Mouse (Mus musculus) forebrain, embryonic 11.5 days (tissue): ENCODE measurements around the gene Dpep3. TPM values are rescaled to one million over a fixed set of nuclear protein-coding genes. Genes with fewer than 3 reads are reported as not detected.

ENCODE experiments used
- ATAC-seq: fragments of 200-750 bp; cut with Nextera tagmentation; replicated peaks from 2 replicates; pipeline ENCODE4 v1.8.0; 2017; ENCODE audit warnings: moderate TSS enrichment; ENCODE audit not compliant: low FRiP score
- DNase-seq: peaks from one replicate; pipeline ENCODE4 v3.0.0-alpha.2; 2017; ENCODE audit warnings: low spot score
- H3K27ac ChIP-seq: fragments of 300-500 bp; sonication (generic); 2 replicates; pipeline ENCODE4 v1.5.1; 2014; ENCODE audit warnings: low read depth, low read length
- H3K27me3 ChIP-seq: fragments of 300-500 bp; sonication (generic); 2 replicates; pipeline ENCODE4 v1.6.1; 2014; ENCODE audit warnings: mild to moderate bottlenecking, low read length, mixed read lengths; ENCODE audit not compliant: control insufficient read depth, insufficient read depth
- H3K36me3 ChIP-seq: fragments of 300-500 bp; sonication (generic); 2 replicates; pipeline ENCODE4 v1.6.1; 2014; ENCODE audit warnings: mild to moderate bottlenecking, low read length, moderate library complexity, mixed read lengths; ENCODE audit not compliant: control insufficient read depth, insufficient read depth
- H3K4me1 ChIP-seq: fragments of 300-500 bp; sonication (generic); replicated peaks from 2 replicates; pipeline ENCODE4 v1.6.1; 2014; ENCODE audit warnings: low read length, mixed read lengths; ENCODE audit not compliant: control insufficient read depth, insufficient read depth
- H3K4me2 ChIP-seq: fragments of 300-500 bp; sonication (generic); 2 replicates; pipeline ENCODE4 v1.6.1; 2014; ENCODE audit warnings: low read depth, mild to moderate bottlenecking, low read length, moderate library complexity, mixed read lengths; ENCODE audit not compliant: severe bottlenecking
- H3K4me3 ChIP-seq: fragments of 300-500 bp; sonication (generic); 2 replicates; pipeline ENCODE4 v1.5.1; 2014; ENCODE audit warnings: low read depth, low read length
- H3K9ac ChIP-seq: fragments of 300-500 bp; sonication (generic); 2 replicates; pipeline ENCODE4 v1.6.1; 2014; ENCODE audit warnings: low read length
- H3K9me3 ChIP-seq: fragments of 300-500 bp; sonication (generic); 2 replicates; pipeline ENCODE4 v1.6.1; 2016; ENCODE audit warnings: low read length, mixed read lengths; ENCODE audit not compliant: control insufficient read depth
- WGBS: fragments of 180-500 bp; shearing (Covaris S2); extraction: QIAGEN DNeasy Blood & Tissue Kit; methylation state at CpG from one replicate; pipeline ENCODE4 v1.1.7; 2014; 5-methylcytosine and 5-hydroxymethylcytosine counted together
- polyA plus RNA-seq: library from polyadenylated mRNA; unstranded; fragments of >200 nt; fragmentation: Nextera tagmentation; extraction: Ambion mirVana; gene quantifications from 2 replicates; pipeline ENCODE4 v1.2.1, GENCODE M21; 2014

Gene Dpep3
- polyA plus RNA-seq, 1 experiment from 2014 or later: not detected

DNA sequence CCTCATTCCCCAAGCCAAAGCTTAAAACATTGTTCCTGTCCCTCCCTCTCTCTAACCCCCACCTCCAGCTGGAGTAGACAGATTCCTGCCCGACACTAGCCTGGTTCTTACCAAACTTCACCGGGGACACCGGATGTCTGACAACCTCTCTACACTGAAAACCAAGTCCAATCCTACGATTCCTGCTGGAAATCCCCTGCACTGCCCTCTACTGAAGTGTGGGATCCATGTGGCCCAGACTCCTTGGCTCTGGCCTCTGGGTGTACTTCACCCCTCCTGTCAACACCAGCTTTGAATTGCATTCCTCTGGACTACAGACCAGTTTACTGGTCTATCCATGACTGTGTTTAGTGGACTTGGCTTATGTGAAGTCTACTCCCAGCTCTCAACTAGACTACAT, 22.7 kb downstream of the Dpep3 start:
- Histone ChIP-seq H3K9me3 (no peaks in the 10 kb centered on the region), H3K4me2 (no peak overlapping the region), H3K36me3 (no peaks in the 10 kb centered on the region), H3K27ac (no peak overlapping the region), H3K4me1 (no peaks in the 10 kb centered on the region), H3K4me3 (no peak overlapping the region), H3K27me3 (no peaks in the 10 kb centered on the region), H3K9ac (no peak overlapping the region)
- ATAC-seq (no peak), DNase-seq (no peak)
- 91% methylated on average over 4 of the region's 4 CpGs for WGBS

DNA sequence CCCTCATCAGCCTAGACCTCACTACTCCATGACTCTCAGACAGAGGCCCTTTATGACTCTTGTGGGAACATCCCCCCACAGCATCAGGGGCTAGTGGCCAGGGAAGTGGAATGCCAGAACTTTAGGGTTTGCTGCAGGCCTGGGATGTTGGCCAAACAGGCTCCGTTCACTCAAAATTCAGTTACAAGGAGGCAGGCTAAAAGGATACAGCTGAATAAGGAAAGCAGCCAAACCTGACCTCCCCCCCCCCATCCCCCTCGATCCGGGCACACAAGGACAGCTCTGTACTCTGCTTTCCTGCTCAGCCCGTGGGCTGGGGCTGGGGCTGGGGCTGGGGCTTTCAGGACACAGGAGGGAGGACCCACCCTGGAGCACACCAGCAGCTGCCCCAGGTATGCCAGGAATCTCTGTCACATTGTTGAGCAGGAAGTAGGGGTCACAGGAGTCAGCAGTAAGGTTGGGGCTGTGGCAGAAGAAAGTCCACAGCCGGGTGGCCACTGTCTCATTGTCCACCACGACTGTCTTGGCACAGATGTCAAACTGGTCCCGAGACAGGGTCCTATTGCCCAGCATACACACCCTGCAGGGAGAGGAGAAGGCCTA, 28.1 kb downstream of the Dpep3 start:
- Histone ChIP-seq H3K36me3 (no peaks in the 10 kb centered on the region), H3K4me2 (no peak overlapping the region), H3K4me1 (no peaks in the 10 kb centered on the region), H3K9me3 (no peaks in the 10 kb centered on the region), H3K4me3 (no peak overlapping the region), H3K27ac (no peak overlapping the region), H3K27me3 (no peaks in the 10 kb centered on the region), H3K9ac (no peak overlapping the region)
- DNase-seq (no peak), ATAC-seq (no peak)
- 69% methylated on average over 7 of the region's 7 CpGs for WGBS

DNA sequence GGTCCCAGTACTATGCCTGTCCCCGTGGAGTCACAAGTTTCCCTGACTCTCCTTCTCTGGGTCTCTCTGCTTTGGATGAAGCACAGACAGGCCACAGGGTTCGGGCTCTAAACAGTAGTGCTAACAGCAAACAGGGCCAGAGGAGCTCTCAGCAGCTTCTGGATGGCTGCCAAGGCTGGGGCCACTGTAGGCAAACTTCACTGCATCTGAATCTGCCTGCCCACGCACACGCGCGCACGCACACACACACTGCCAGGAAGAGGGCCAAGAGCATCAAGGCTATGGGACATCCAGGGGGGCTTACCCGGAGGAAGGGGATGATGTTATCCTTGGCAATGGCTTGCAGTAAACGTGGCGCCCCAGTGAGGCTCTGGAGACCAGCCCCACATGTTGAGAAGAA, 29.9 kb downstream of the Dpep3 start:
- no peak for DNase-seq
- no peak for ATAC-seq
- H3K9ac ChIP-seq: no peak overlapping the region
- H3K36me3 ChIP-seq: no peaks in the 10 kb centered on the region
- no peaks in the 10 kb centered on the region for H3K9me3 ChIP-seq
- H3K27me3 ChIP-seq: no peaks in the 10 kb centered on the region
- H3K4me1 ChIP-seq: no peaks in the 10 kb centered on the region
- WGBS: 93% methylated on average over 10 of the region's 10 CpGs
- no peak overlapping the region for H3K4me2 ChIP-seq
- H3K27ac ChIP-seq: no peak overlapping the region
- no peak overlapping the region for H3K4me3 ChIP-seq

DNA sequence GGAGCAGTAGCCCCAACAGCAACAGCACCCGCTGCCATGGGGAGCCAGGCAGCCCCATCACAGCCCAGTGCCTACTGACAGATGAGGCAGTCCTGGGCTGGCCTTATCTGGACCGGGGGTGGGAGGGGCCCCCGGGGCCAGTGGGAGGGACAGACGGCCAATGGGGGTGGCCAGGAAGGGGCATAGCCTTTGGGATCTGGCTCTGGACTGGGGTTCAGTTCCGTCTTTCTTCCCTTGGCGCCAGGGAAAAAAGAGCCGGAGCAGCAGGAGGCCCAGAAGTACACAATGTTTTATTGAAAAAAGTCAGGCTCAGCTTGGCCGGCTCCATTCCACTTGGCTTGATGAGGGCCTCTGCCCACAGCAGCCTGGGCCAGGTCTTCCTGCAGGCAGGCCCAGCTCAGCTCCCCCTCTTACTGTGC, 35.9 kb downstream of the Dpep3 start, which contains the start of gene Lcat:
TSS of gene Lcat (minus strand) at position 62 of the 419 bp plus-strand sequence.
- no peak within 1 kb of the TSS for H3K9ac ChIP-seq
- no peak within 1 kb of the TSS for H3K4me2 ChIP-seq
- ATAC-seq (no peak), DNase-seq (peak; percentile 51)
- no peaks in the 10 kb centered on the region for H3K4me1 ChIP-seq
- H3K9me3 ChIP-seq: no peaks in the 10 kb centered on the region
- no peaks in the 10 kb centered on the region for H3K36me3 ChIP-seq
- H3K4me3 ChIP-seq: no peak within 1 kb of the TSS
- WGBS: 55% methylated on average over 7 of the region's 8 CpGs
- no peak within 1 kb of the TSS for H3K27ac ChIP-seq
- no peaks in the 10 kb centered on the region for H3K27me3 ChIP-seq

DNA sequence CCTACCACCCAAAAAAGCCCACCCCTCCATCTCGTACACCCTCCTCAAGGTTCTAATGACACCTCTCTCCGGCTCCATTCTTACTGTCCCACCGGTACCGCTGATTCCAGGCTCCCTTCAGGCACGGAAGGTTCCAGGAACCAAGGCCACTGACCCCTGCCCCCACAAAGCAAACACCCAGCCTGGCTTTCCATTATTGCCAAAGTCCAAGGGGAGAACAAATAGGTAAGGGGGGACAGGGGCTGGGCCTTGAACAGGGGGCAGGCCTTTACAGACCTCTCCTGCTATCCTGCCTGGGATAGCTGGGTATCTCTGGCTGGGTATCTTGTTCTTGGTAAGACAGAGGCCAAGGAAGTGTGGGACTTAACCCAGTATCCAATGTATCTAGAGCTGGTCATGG, 36.7 kb downstream of the Dpep3 start:
- DNase-seq: peak; percentile 33
- Histone ChIP-seq H3K4me1 (0 out of 2 replicates have a peak, but pooled peaks cover 2% of the 10 kb centered on the region), H3K4me2 (no peak overlapping the region), H3K4me3 (no peak overlapping the region), H3K36me3 (no peaks in the 10 kb centered on the region), H3K27ac (no peak overlapping the region), H3K9me3 (no peaks in the 10 kb centered on the region), H3K9ac (no peak overlapping the region), H3K27me3 (no peaks in the 10 kb centered on the region)
- 97% methylated on average over 5 of the region's 5 CpGs for WGBS
- no peak for ATAC-seq

DNA sequence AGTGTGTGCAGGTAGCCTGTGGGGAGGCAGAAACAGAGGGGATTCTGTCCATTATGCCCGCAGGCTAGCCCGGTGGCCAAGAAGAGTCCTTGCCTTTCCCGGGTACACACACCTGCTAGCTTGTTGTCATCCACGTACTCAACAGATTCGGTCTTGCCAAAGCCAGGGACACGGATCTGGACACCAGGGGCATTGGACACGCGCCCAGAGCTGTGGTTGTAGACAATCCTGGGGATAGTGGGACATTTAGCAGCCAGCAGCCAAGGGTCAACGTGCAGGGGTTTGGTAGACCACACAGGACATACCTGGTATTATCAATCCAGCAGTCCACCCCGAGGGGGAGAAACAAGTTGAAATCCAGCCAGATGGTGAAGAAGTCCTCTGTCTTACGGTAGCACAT, 37.2 kb downstream of the Dpep3 start:
- no peaks in the 10 kb centered on the region for H3K9me3 ChIP-seq
- WGBS: 90% methylated on average over 11 of the region's 11 CpGs
- H3K4me1 ChIP-seq: 0 out of 2 replicates have a peak, but pooled peaks cover 2% of the 10 kb centered on the region
- H3K4me2 ChIP-seq: no peak overlapping the region
- DNase-seq (peak; percentile 49), ATAC-seq (no peak)
- H3K9ac ChIP-seq: no peak overlapping the region
- no peak overlapping the region for H3K27ac ChIP-seq
- H3K4me3 ChIP-seq: no peak overlapping the region
- H3K36me3 ChIP-seq: no peaks in the 10 kb centered on the region
- H3K27me3 ChIP-seq: no peaks in the 10 kb centered on the region

DNA sequence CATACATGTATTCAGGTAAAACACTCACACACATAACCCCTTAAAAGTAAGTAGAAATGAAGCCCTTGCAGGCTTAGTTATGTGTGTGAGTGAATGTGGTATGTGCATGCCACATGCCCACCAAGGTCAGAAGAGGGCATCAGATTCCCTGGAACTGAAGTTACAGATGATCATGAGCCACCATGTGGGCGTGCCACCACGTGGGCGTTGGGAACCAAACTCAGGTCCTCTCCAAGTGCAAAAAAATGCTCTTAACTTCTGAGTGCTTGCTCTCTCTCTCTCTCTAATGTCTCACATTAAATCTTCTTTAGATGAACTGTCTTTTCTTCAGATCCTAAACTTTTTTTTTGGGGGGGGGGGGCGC, 40.9 kb downstream of the Dpep3 start, which contains the start of gene Psmb10:
TSS of gene Psmb10 (minus strand) at position 139 of the 364 bp plus-strand sequence.
- no peak for DNase-seq
- H3K9ac ChIP-seq: peak within 1 kb of the TSS; percentile 84
- no peaks in the 10 kb centered on the region for H3K9me3 ChIP-seq
- H3K4me3 ChIP-seq: peak within 1 kb of the TSS; percentile 49
- 42% methylated on average over 4 of the region's 4 CpGs for WGBS
- peak within 1 kb of the TSS; percentile 97 for H3K4me2 ChIP-seq
- peak within 1 kb of the TSS; percentile 32; the same call in 1 of the 2 replicates for H3K27ac ChIP-seq
- no peaks in the 10 kb centered on the region for H3K27me3 ChIP-seq
- ATAC-seq: no peak
- H3K36me3 ChIP-seq: no peaks in the 10 kb centered on the region
- H3K4me1 ChIP-seq: peaks cover 6% of the 10 kb centered on the region; the same call in 1 of the 2 replicates

DNA sequence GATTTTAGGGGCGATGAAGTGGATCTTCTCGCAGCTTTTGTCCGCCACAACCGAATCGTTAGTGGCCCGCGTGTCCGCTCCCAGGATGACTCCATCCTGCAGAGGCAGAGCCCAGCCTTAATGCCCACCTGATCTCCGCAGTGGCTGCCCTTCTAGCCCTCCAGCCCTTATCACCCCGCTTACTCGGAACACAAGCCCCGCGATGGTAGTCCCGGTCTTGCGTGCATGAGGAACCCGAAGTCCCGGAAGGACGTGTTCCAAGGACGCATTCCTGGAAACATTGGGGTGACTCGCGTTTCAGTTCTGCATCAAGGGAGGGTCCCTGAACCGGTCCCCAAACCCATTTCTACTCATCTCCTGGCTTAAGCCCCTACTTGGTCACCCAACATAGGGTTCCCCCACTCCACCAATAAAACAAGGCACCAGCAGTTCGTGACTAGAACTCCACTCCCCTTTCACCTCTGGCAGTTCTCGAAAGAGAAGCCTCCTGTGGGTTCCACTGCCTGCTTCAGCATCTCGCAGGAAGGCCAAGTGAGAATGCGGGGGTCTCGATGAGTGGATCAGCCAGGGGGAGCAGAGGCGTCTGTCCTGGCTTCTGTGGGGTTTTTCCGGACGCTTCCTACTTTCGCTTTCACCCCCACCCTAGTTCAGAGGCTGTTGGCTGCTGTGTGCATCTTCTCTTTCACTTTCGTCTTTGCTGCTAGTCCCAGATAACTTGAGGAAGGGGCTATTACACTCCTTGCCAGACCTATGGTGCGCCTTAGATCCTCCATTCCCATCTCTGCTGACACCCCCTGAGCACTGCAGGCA, 41.5 kb downstream of the Dpep3 start:
- 1% methylated on average over 33 of the region's 33 CpGs for WGBS

More for the DNA sequence above, 41.5 kb downstream of the Dpep3 start:
- H3K27me3 ChIP-seq: no peaks in the 10 kb centered on the region
- no peaks in the 10 kb centered on the region for H3K9me3 ChIP-seq
- H3K9ac ChIP-seq: peak overlapping the region; percentile 84
- H3K4me2 ChIP-seq: peak overlapping the region; percentile 97
- peak overlapping the region; percentile 49 for H3K4me3 ChIP-seq
- peaks cover 6% of the 10 kb centered on the region; the same call in 1 of the 2 replicates for H3K4me1 ChIP-seq
- no peak; the same call in 1 of the 2 replicates for ATAC-seq
- H3K27ac ChIP-seq: peak overlapping the region; percentile 32; the same call in 1 of the 2 replicates
- DNase-seq: peak; percentile 62
- H3K36me3 ChIP-seq: no peaks in the 10 kb centered on the region
